Mouse (Mus musculus) common myeloid progenitor, adult 5-6 weeks (primary cell): ENCODE measurements at regions not wholly inside any gene's neighbourhood (a gene's known extent, or its start where the extent isn't known, plus 50 kb on each side); places are given as distances from the start of the nearest gene placed in this dataset.

ENCODE experiments used
- ATAC-seq: replicated peaks from 2 replicates; pipeline ENCODE4 v1.8.0; 2016; ENCODE audit warnings: low read depth, mild to moderate bottlenecking, moderate TSS enrichment, inconsistent platforms; ENCODE audit not compliant: poor library complexity, severe bottlenecking

GRCm38 (mm10) chr16:62498761-62499160 is 287.9 kb downstream of the Nsun3 start:
- no peak for ATAC-seq

- ATAC-seq: no peak
These were observed 289.9 kb downstream of the Nsun3 start for GRCm38 (mm10) chr16:62496697-62497096.

GRCm38 (mm10) chr16:62470133-62470532 is 316.5 kb downstream of the Nsun3 start:
- ATAC-seq: no peak

GRCm38 (mm10) chr16:62469286-62469685 is 317.3 kb downstream of the Nsun3 start:
- no peak for ATAC-seq

- ATAC-seq: no peak
These were observed 317.8 kb downstream of the Nsun3 start for GRCm38 (mm10) chr16:62468846-62469245.

- no peak for ATAC-seq
These were observed 326.6 kb downstream of the Nsun3 start for GRCm38 (mm10) chr16:62459949-62460551.

GRCm38 (mm10) chr16:62449735-62450134 is 336.9 kb downstream of the Nsun3 start:
- ATAC-seq: no peak

- no peak for ATAC-seq
These were observed 339.2 kb downstream of the Nsun3 start for GRCm38 (mm10) chr16:62447380-62447779.

GRCm38 (mm10) chr16:62441197-62441596 is 345.4 kb downstream of the Nsun3 start:
- no peak for ATAC-seq

- no peak for ATAC-seq
These were observed 353.5 kb downstream of the Nsun3 start for GRCm38 (mm10) chr16:62433125-62433524.

- ATAC-seq: no peak
These were observed 372.1 kb downstream of the Nsun3 start for GRCm38 (mm10) chr16:62414485-62414884.

GRCm38 (mm10) chr16:62407526-62408165 is 379.0 kb downstream of the Nsun3 start:
- no peak for ATAC-seq

- ATAC-seq: no peak
These were observed 380.2 kb downstream of the Nsun3 start for GRCm38 (mm10) chr16:62406458-62406857.

- ATAC-seq: no peak
These were observed 429.3 kb downstream of the Nsun3 start for GRCm38 (mm10) chr16:62357279-62357678.

- ATAC-seq: no peak
These were observed 430.3 kb downstream of the Nsun3 start for GRCm38 (mm10) chr16:62356349-62356748.

GRCm38 (mm10) chr16:62355830-62356270 is 430.8 kb downstream of the Nsun3 start:
- ATAC-seq: no peak

- ATAC-seq: no peak
These were observed 459.1 kb downstream of the Nsun3 start for GRCm38 (mm10) chr16:62327378-62328036.

- ATAC-seq: no peak
These were observed 460.9 kb downstream of the Nsun3 start for GRCm38 (mm10) chr16:62325534-62326244.

- ATAC-seq: no peak
These were observed 463.8 kb downstream of the Nsun3 start for GRCm38 (mm10) chr16:62322809-62323208.

GRCm38 (mm10) chr16:62288948-62289347 is 497.7 kb downstream of the Nsun3 start:
- no peak for ATAC-seq
